Mouse (Mus musculus) induced T-regulatory cell, adult 2 months (primary cell): ENCODE measurements around the gene Apoc3.

Source experiments
- DNase-seq: peaks from one replicate; pipeline ENCODE4 v3.0.0-alpha.2; 2012; ENCODE audit warnings: low read depth

The Apoc3 gene

GRCm38 (mm10) chr9:46235596-46235648, at the start of gene Apoc3:
TSS of gene Apoc3 (minus strand) at chr9:46235636.
- DNase-seq: no peak

- peak; percentile 98 for DNase-seq
Measured at GRCm38 (mm10) chr9:46282631-46283436, 47.4 kb upstream of the Apoc3 start, which contains the start of gene Bud13. TSS of gene Bud13 (plus strand) at chr9:46283008.

GRCm38 (mm10) chr9:46274494-46274893, 39.1 kb upstream of the Apoc3 start:
- no peak for DNase-seq

GRCm38 (mm10) chr9:46272677-46273454, 37.4 kb upstream of the Apoc3 start, which contains the start of gene Zpr1:
TSS of gene Zpr1 (plus strand) at chr9:46273064.
- peak; percentile 96 for DNase-seq

DNA sequence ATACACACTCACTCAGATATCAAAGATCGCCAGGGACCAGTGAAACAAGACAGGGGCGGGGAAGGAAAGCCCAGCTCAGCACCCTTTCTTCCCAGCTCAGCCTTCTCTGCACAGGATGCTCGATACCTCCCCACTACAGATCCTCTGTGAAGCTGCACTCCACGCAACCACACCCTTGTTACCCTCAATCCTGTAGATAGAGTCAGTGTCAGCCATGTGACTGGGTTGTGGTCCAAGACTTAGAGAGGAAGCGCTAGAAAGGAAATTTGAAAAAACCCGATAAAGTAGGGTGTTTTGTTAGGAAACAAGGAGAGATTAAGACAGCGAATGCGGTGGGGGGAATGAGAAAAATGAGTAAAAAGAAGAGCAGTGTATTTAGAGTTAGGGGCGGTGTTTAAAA, 36.6 kb upstream of the Apoc3 start:
- peak; percentile 78 for DNase-seq

- DNase-seq: no peak
Measured at GRCm38 (mm10) chr9:46270782-46271181, 35.3 kb upstream of the Apoc3 start.

- no peak for DNase-seq
Measured at GRCm38 (mm10) chr9:46269125-46269524, 33.7 kb upstream of the Apoc3 start.

- DNase-seq: no peak
Measured at GRCm38 (mm10) chr9:46268343-46268873, 33.0 kb upstream of the Apoc3 start, which contains the start of gene Apoa5. TSS of gene Apoa5 (plus strand) at chr9:46268633.

DNA sequence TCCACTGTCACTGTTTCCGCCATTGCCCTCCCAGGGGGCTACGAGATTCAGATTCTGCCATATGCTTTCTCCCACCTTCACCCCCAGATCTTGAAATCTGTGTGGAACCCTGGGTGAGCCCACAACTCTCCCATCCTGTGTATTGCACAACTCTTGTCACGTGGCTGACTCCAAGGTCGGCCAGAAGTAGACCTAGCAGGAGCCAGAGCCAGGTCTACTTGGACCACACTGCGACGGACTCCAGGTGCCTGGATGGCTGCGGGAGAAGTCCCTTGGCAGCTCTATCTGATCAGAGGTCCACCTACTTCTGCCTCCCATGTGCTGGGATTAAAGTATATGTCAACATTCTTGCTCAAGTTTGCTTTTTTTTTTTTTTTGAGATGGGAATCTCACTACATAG, 25.7 kb upstream of the Apoc3 start:
- DNase-seq: no peak

DNA sequence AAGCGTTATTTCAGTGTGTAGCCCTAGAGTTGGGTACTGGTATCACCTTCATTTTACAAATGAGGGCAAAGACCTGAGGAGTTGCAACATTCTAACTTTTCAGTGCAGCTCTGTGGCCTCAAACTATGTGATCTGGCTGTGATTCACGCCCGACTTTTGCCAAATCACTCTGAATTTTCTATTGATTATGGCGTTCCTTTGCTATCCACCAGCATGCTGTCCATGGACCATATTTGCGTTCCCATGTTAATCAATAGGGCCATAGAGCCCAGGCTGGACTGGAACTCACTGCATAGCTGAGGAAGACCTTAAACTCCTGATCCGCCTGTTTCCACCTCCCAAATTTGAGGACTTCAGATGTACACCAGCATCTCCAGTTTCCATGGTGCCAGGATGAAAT, 23.7 kb upstream of the Apoc3 start:
- no peak for DNase-seq

- DNase-seq: no peak
Measured at GRCm38 (mm10) chr9:46257546-46257945, 22.1 kb upstream of the Apoc3 start.

DNA sequence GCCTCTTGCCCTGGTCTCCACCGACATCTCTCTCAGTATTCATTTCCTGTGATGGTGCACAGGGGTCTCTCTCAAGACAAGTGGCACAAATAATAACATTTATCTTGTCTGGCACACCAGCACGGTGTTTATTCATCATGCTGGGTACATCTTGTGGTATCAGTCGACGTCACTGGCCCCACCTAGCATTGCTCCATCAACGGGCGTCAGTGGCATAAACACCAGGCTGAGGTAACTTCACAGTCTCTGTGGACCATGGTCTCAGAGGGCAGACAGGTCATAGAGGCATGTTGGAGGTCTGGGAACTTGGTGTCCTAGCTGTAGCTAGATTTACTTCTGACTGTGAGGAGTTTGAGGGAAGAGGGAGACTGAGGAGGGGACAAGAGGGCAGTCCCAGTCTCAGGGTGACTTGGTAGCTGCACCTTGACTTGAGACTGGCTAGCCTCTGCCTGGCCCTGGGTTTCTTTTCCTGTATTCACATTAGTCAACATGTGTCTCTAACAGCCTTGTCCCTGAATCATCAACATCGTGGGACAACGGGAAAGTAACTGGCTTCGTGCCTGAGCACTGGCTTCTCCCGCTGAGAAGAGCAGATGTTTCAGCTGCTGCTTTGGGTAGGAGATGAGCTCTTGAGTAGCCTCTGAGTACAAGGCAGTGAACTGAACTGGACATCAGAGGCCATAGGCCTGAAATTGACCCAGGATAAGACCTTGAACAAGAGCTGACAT, 21.4 kb upstream of the Apoc3 start:
- DNase-seq: no peak

DNA sequence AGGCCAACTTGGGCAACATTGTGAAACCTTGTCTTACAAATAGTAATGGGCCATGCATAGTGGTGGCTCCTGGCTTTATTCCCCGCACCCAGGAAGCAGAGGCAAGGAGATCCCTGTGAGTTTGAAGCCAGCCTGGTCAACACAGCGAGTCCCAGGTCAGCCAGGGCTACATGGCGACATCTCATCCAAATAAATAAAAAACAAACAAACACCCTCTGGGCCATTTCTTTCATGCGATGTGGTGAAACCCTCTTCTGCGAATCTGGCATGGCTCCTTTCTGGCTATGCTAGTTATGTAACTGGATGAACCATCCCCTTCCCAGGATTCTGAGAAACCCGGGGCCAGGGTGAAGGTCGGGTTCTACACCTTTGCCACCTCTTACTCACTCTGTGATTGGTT, 20.7 kb upstream of the Apoc3 start:
- DNase-seq: no peak

DNA sequence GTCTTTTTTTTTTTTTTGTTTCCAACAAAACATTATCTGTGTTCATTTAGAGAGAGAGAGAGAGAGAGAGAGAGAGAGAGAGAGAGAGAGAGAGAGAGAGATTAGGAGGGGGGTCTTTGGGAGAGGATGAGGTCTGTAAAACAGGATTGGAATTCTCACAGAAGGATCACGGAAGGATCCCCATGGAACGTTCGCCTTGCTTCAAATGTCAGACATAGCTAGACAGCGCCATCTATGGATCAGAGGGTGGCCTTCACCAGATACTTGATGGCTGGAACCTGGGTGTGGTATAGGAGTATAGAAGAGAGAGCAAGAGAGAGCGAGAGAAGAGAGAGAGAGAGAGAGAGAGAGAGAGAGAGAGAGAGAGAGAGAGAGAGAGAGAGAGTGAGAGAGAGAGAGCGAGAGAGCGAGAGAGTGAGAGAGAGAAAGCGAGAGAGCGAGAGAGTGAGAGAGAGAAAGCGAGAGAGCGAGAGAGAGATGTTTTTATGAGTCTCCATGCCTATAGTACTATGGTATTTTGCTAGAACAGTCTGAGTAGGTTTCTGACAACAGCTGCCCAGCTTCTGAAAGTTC, 11.4 kb upstream of the Apoc3 start:
- peak; percentile 81 for DNase-seq

GRCm38 (mm10) chr9:46243584-46243983, 8.1 kb upstream of the Apoc3 start:
- no peak for DNase-seq

- no peak for DNase-seq
Measured at GRCm38 (mm10) chr9:46243122-46243521, 7.7 kb upstream of the Apoc3 start.

- no peak for DNase-seq
Measured at GRCm38 (mm10) chr9:46241818-46242217, 6.4 kb upstream of the Apoc3 start.

DNA sequence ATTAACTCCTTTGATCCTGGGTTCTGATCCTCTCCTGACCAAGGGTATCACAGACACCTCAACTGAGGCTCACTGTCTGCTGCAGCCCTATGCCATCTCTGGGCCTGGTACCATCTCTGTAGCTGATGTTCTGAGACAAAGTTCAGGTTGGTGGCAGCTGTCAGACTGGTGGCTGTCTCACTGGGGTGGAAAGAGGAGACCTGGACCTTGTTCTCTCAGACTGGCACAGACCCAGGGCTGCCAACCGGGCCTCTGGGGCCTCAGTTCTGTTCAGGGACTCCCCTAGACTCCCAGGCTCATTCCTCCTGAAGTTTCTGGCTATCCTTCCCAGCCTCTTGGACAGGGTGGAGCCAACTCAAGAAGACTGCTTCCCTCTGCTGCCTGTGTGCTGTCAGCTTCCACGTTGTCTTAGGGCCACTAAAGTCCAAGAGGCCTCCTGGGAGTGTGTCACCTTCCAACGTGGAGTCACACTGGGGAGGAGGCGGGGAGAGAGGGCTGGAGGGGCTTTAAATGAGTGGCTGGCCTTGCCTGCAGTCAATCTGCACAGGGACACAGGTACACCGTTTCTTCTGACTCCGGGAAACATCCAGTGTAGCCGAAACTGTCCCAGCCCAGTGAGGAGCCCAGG, 5.2 kb upstream of the Apoc3 start, which contains the start of gene Apoa4:
Gene Apoa4 (plus strand): TSS at position 171 of the 628 bp plus-strand sequence.
- no peak for DNase-seq

GRCm38 (mm10) chr9:46238850-46239249, 3.4 kb upstream of the Apoc3 start:
- DNase-seq: no peak

- DNase-seq: no peak
Measured at GRCm38 (mm10) chr9:46235649-46236048, 213 bp upstream of the Apoc3 start.

- DNase-seq: no peak
Measured at GRCm38 (mm10) chr9:46235196-46235595, 240 bp downstream of the Apoc3 start.

DNA sequence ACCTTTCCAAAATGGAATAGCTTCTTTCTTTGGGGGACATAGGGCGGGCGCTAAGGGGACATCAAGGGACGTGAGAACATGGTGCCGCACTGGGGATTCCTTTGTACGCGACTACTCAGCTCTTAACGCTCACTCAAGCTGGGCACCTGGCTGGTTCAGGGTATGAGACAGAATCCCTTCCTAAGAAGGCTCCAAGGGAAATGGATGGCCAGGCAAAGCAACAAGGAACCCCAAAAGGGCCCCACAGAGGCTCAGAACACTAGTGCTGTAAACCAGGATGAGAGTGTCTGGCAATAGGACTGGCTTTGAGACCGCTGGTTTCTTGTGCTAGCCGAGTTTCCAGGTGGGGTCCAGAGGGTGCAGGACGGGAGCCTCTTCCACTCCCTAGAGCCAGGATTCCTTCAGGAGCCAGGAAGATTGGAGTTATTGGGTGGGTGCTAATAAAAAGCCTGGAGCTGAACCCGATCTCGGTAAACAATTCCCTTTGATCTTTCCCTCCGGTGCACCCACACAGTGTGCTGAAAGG, 4.9 kb downstream of the Apoc3 start:
- DNase-seq: no peak
